Mouse (Mus musculus) spleen, adult 2 months (tissue): ENCODE results near the gene Rae1. TPM values are rescaled to one million over a fixed set of nuclear protein-coding genes. Genes with fewer than 3 reads are reported as not detected.

Source experiments
- DNase-seq, 2 experiments: peaks; one replicate each; pipeline versions ENCODE4 v3.0.0 to v3.0.0-alpha.2; 2012 to 2021; ENCODE audit warnings: low spot score in 2 of 2, low read depth in 1 of 2
- H3K27ac ChIP-seq: fragments of 200-500 bp; 2 replicates; pipeline ENCODE4 v1.5.1; 2012; ENCODE audit warnings: low read length, inconsistent platforms; ENCODE audit not compliant: insufficient read depth
- H3K27me3 ChIP-seq: fragments of 200-500 bp; 2 replicates; pipeline ENCODE4 v1.6.1; 2012; ENCODE audit warnings: mild to moderate bottlenecking, moderate library complexity, low read length, inconsistent platforms; ENCODE audit not compliant: control insufficient read depth, insufficient read depth
- H3K36me3 ChIP-seq: fragments of 200-500 bp; 2 replicates; pipeline ENCODE4 v1.6.1; 2012; ENCODE audit warnings: mild to moderate bottlenecking, low read length, inconsistent platforms; ENCODE audit not compliant: control insufficient read depth, insufficient read depth
- H3K4me1 ChIP-seq: fragments of 200-500 bp; 2 replicates; pipeline ENCODE4 v1.6.1; 2011; ENCODE audit warnings: inconsistent platforms; ENCODE audit not compliant: control insufficient read depth, insufficient read depth, insufficient read length
- H3K4me3 ChIP-seq: fragments of 200-500 bp; 2 replicates; pipeline ENCODE4 v1.5.1; 2011; ENCODE audit warnings: mild to moderate bottlenecking, inconsistent platforms; ENCODE audit not compliant: insufficient read depth, insufficient read length; ENCODE audit errors: extremely low read depth
- CTCF ChIP-seq: fragments of 200-500 bp; IDR thresholded peaks from 2 replicates; pipeline ENCODE4 v1.5.1; 2011; ENCODE audit warnings: mild to moderate bottlenecking, inconsistent platforms; ENCODE audit not compliant: insufficient read depth, insufficient read length, insufficient replicate concordance; ENCODE audit errors: extremely low read depth
- POLR2A ChIP-seq: fragments of 200-500 bp; IDR thresholded peaks from 2 replicates; pipeline ENCODE4 v1.6.1; 2011; ENCODE audit warnings: low read depth, low read length, inconsistent platforms
- WGBS: fragments of 180-500 bp; shearing (Covaris S2); methylation state at CpG from one replicate; pipeline ENCODE4 v1.1.7; 2018; 5-methylcytosine and 5-hydroxymethylcytosine counted together
- polyA plus RNA-seq: library from polyadenylated mRNA; depleted of rRNA; stranded (reverse); fragments of >200 nt; gene quantifications from 2 replicates; pipeline ENCODE4 v1.2.3, GENCODE M21; 2012

Gene Rae1
- polyA plus RNA-seq, 1 experiment, result 48.3 TPM

- no peaks in the 10 kb centered on the region for H3K36me3 ChIP-seq
- no peaks in the 10 kb centered on the region for H3K27me3 ChIP-seq
- H3K27ac ChIP-seq, result no peak overlapping the region
- DNase-seq, result peak in 1 of 2 experiments; percentile 5
- peaks cover 65% of the 10 kb centered on the region for H3K4me1 ChIP-seq
- 94% methylated on average over 8 of the region's 8 CpGs for WGBS
- H3K4me3 ChIP-seq, result no peak overlapping the region
- no peak for TF ChIP-seq CTCF
- no peak for TF ChIP-seq POLR2A
Observed at GRCm38 (mm10) chr2:173052881-173053280, 53.0 kb downstream of the Rae1 start.

GRCm38 (mm10) chr2:173053846-173054245, 53.9 kb downstream of the Rae1 start:
- WGBS, result 19% methylated on average over 6 of the region's 6 CpGs
- TF ChIP-seq CTCF, result no peak
- TF ChIP-seq POLR2A, result no peak
- Histone ChIP-seq H3K27ac (peak overlapping the region; percentile 75), H3K27me3 (no peaks in the 10 kb centered on the region), H3K4me1 (peaks cover 63% of the 10 kb centered on the region; the same call in 1 of the 2 replicates), H3K4me3 (no peak overlapping the region), H3K36me3 (no peaks in the 10 kb centered on the region)
- peak; percentile 63 to 72 for DNase-seq

- no peak overlapping the region for H3K4me3 ChIP-seq
- WGBS, result 28% methylated on average over 10 of the region's 10 CpGs
- H3K27me3 ChIP-seq, result no peaks in the 10 kb centered on the region
- 0 out of 2 replicates have a peak overlapping the region, but pooled peaks have one; percentile 7 for H3K27ac ChIP-seq
- peaks cover 58% of the 10 kb centered on the region for H3K4me1 ChIP-seq
- peak in 1 of 2 experiments; percentile 12 for DNase-seq
- TF ChIP-seq CTCF (no peak), POLR2A (no peak)
- H3K36me3 ChIP-seq, result no peaks in the 10 kb centered on the region
Observed at GRCm38 (mm10) chr2:173056303-173056881, 56.5 kb downstream of the Rae1 start.

GRCm38 (mm10) chr2:173056882-173057315, 57.0 kb downstream of the Rae1 start:
- Histone ChIP-seq H3K36me3 (no peaks in the 10 kb centered on the region), H3K4me3 (no peak overlapping the region), H3K4me1 (peaks cover 61% of the 10 kb centered on the region), H3K27me3 (no peaks in the 10 kb centered on the region), H3K27ac (peak overlapping the region; percentile 6; the same call in 1 of the 2 replicates)
- 57% methylated on average over 10 of the region's 11 CpGs for WGBS
- peak in 1 of 2 experiments; percentile 4 for DNase-seq
- no peak for TF ChIP-seq CTCF
- TF ChIP-seq POLR2A, result no peak

- WGBS, result 59% methylated on average over 10 of the region's 10 CpGs
- Histone ChIP-seq H3K36me3 (no peaks in the 10 kb centered on the region), H3K4me3 (no peak overlapping the region), H3K4me1 (peaks cover 68% of the 10 kb centered on the region), H3K27ac (no peak overlapping the region), H3K27me3 (no peaks in the 10 kb centered on the region)
- TF ChIP-seq POLR2A (no peak), CTCF (no peak)
- no peak for DNase-seq
Observed at GRCm38 (mm10) chr2:173057623-173058022, 57.7 kb downstream of the Rae1 start.

- H3K4me1 ChIP-seq, result peaks cover 65% of the 10 kb centered on the region
- TF ChIP-seq POLR2A (no peak), CTCF (no peak)
- no peak overlapping the region for H3K4me3 ChIP-seq
- no peak overlapping the region for H3K27ac ChIP-seq
- no peak for DNase-seq
- H3K36me3 ChIP-seq, result no peaks in the 10 kb centered on the region
- WGBS, result 62% methylated on average over 11 of the region's 11 CpGs
- no peaks in the 10 kb centered on the region for H3K27me3 ChIP-seq
Observed at GRCm38 (mm10) chr2:173058263-173058662, 58.3 kb downstream of the Rae1 start.

- H3K4me3 ChIP-seq, result no peak overlapping the region
- H3K27me3 ChIP-seq, result no peaks in the 10 kb centered on the region
- H3K27ac ChIP-seq, result peak overlapping the region; percentile 75
- H3K4me1 ChIP-seq, result peaks cover 52% of the 10 kb centered on the region
- no peaks in the 10 kb centered on the region for H3K36me3 ChIP-seq
- 38% methylated on average over 9 of the region's 9 CpGs for WGBS
- TF ChIP-seq CTCF (no peak), POLR2A (no peak)
- no peak for DNase-seq
Observed at GRCm38 (mm10) chr2:173060450-173060849, 60.5 kb downstream of the Rae1 start.
